Mouse (Mus musculus): Measurements from ENCODE around the gene Arg1.

Arg1 gene

GRCm38 (mm10) chr10:24926962-24927720, at the start of gene Arg1:
TSS of gene Arg1 (minus strand) at chr10:24927484.
- DNase-seq (ENCODE audit: low spot score): peak; percentile 84

DNA sequence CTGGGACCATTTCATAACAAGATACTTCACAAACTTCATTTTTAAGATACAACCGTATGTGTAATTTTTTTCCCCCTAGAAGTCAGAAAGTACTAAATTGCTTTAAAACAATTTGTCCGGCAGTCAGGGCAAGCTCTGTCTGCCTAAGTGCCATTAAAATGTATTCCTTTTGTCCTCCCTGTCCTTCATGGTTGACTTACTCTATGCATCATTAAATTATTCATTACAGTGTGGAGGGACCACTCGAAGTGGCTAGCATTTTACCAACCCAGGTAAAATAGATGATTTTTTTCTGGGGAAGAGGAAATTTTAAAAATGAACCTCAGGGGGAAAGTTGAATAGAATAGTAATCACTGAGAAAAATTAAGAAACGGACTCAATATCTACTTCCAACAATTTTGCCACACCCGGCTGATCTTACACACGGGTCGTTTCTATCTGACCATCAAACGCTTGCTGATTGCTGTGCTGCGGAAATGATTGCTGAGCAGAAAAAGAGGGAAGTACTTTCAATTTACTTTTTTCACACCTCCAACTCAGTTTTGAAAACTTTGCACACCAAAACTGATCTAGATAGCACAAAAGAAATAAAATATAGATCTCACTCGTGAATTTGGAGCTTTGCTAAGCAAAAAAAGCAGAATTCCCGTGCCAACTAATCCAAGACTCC, 46.7 kb upstream of the Arg1 start:
- no peak for DNase-seq (ENCODE audit: low spot score)

GRCm38 (mm10) chr10:24973385-24973784, 46.1 kb upstream of the Arg1 start:
- no peak for DNase-seq (ENCODE audit: low spot score)

- peak; percentile 41 for DNase-seq (ENCODE audit: low spot score)
Observed at GRCm38 (mm10) chr10:24972923-24973322, 45.6 kb upstream of the Arg1 start.

- no peak for DNase-seq (ENCODE audit: low spot score)
Observed at GRCm38 (mm10) chr10:24965821-24966550, 38.7 kb upstream of the Arg1 start.

- DNase-seq (ENCODE audit: low spot score): no peak
Observed at GRCm38 (mm10) chr10:24961889-24962288, 34.6 kb upstream of the Arg1 start.

DNA sequence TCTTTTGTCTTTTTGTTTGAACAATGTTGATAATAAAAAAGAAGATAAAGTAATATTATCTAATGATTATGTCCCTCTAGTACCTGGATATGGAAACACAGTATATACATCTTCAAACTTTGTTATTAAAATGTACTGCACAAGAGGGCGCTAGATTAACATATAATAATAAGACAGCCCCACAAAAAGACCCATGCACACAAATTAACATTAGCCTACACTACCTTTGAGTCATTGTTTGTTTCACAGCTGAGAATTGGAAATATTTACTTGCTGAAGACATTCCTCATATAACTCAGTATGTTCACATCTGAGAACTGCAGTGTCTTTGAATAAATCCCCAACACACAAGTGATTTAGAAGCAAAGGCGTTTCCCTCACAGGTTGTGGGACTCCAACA, 33.8 kb upstream of the Arg1 start:
- no peak for DNase-seq (ENCODE audit: low spot score)

DNA sequence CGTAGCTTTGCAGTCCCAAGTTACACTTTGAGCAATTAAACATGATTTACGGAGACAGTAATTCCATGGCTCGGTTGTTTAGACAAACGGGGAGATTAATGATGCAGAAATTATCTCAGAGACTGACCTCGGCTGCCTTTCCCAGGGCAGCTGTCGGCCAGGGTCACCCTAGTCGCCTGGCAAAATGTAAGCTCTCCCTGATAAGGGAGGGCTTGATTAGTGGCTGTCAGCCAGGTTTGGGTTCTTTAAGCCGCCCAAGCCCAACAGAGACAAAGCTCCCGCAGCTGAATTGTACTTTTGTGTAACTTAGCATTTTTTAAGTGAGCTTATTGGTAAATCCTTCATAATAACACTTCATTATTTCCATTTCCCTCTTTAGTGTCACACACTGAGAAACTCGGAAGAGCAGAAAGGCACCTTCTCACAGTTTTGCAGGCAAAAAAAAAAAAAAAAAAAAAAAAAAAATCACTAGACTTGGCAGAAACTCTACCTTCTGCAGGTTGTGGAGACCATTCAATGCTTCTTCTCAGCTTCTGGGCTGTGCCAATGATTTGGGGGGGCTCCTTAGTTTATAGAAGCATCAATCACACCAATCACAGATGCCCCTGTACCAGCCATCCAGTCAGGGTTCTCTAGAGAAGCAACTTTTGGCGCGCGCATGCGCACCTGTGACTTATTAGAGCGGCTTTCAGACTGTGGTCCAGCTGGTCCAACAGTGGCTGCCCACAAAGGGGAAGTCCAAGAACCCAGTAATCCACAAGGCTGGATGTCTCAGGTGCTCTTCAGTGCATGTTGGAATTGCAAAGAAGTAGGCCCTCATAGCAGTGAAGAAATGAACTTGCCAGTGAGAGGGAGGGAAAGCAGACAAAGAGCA, 32.0 kb upstream of the Arg1 start:
- DNase-seq (ENCODE audit: low spot score): peak; percentile 78

- DNase-seq (ENCODE audit: low spot score): no peak
Observed at GRCm38 (mm10) chr10:24958280-24959042, 31.2 kb upstream of the Arg1 start.

DNA sequence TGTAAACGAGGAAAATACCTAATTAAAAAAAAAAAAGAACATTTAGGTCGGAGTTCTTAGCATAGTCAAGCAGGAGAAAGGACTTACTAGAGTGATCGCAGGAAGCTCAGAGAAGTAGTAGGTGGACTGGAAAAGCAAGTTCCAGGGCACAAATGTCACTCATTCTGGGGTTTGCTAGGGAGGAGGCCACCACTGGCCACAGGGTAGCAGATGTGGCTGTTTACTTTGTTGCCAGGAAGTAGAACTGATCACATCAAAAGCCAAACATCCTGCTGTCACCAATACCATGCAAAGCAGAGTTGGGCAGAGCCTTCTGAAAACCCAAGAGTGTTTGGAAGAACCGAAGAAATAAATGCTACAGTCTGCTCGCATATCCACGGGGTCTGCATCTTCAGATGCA, 26.6 kb upstream of the Arg1 start:
- no peak for DNase-seq (ENCODE audit: low spot score)

- DNase-seq (ENCODE audit: low spot score): no peak
Observed at GRCm38 (mm10) chr10:24952549-24952948, 25.3 kb upstream of the Arg1 start.

- no peak for DNase-seq (ENCODE audit: low spot score)
Observed at GRCm38 (mm10) chr10:24951575-24951974, 24.3 kb upstream of the Arg1 start.

GRCm38 (mm10) chr10:24950223-24950622, 22.9 kb upstream of the Arg1 start:
- no peak for DNase-seq (ENCODE audit: low spot score)

- no peak for DNase-seq (ENCODE audit: low spot score)
Observed at GRCm38 (mm10) chr10:24948278-24948677, 21.0 kb upstream of the Arg1 start.

- DNase-seq (ENCODE audit: low spot score): no peak
Observed at GRCm38 (mm10) chr10:24947871-24948270, 20.6 kb upstream of the Arg1 start.

DNA sequence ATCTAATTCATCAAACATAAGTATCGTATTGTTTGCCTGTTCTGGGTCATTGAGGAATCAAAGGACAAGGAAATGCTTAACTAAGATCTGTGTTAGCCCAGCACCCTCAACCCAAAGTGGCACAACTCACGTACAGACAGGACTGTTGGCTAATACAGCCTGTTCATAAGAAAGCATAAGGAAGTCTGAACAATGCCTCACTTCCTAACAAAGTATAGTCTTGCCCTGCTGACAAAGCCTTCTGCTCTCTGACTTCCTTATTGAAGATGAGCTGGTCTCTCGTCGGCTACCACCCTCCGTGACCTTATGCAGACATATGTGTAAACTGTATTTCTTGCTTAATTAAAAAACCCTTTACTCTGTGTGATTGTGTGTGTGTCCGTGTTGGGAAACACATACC, 2.9 kb upstream of the Arg1 start:
- DNase-seq (ENCODE audit: low spot score): no peak

- DNase-seq (ENCODE audit: low spot score): peak; percentile 86
Observed at GRCm38 (mm10) chr10:24928072-24928471, 788 bp upstream of the Arg1 start.

- peak; percentile 58 for DNase-seq (ENCODE audit: low spot score)
Observed at GRCm38 (mm10) chr10:24926380-24926779, 904 bp downstream of the Arg1 start.

GRCm38 (mm10) chr10:24924296-24924695, 3.0 kb downstream of the Arg1 start:
- DNase-seq (ENCODE audit: low spot score): no peak

- no peak for DNase-seq (ENCODE audit: low spot score)
Observed at GRCm38 (mm10) chr10:24922977-24923376, 4.3 kb downstream of the Arg1 start.

GRCm38 (mm10) chr10:24915486-24915885, 11.8 kb downstream of the Arg1 start:
- DNase-seq (ENCODE audit: low spot score): no peak
